Mouse (Mus musculus) right cerebral cortex, postnatal 4 days (tissue): Measurements from ENCODE around the gene Mprip.
A peak's percentile ranks its signal among the peaks of the same experiment; 100 is the strongest.
"Not testable (repeated sequence)": the region's sequence is repeated elsewhere in the genome, so short reads cannot be mapped to it uniquely, and the experiment has no call there.

ENCODE experiments used
- DNase-seq: peaks from one replicate; pipeline ENCODE4 v3.0.0-alpha.2; 2022

Mprip gene

GRCm38 (mm10) chr11:59655337-59655736, 5.8 kb upstream of the Mprip start:
- no peak for DNase-seq

- no peak for DNase-seq
Observed at GRCm38 (mm10) chr11:59656016-59656415, 5.1 kb upstream of the Mprip start.

- peak; percentile 5 for DNase-seq
Observed at GRCm38 (mm10) chr11:59661601-59662248, 620 bp downstream of the Mprip start.

GRCm38 (mm10) chr11:59662249-59662788, 1.2 kb downstream of the Mprip start:
- peak; percentile 90 for DNase-seq

GRCm38 (mm10) chr11:59662877-59663775, 2.0 kb downstream of the Mprip start:
- peak; percentile 25 for DNase-seq

GRCm38 (mm10) chr11:59663776-59664320, 2.7 kb downstream of the Mprip start:
- DNase-seq, result no peak

- DNase-seq, result peak; percentile 10
Observed at GRCm38 (mm10) chr11:59664818-59665217, 3.7 kb downstream of the Mprip start.

GRCm38 (mm10) chr11:59671049-59671693, 10.1 kb downstream of the Mprip start:
- no peak for DNase-seq

- DNase-seq, result no peak
Observed at GRCm38 (mm10) chr11:59674013-59674412, 12.9 kb downstream of the Mprip start.

- DNase-seq, result not testable (repeated sequence)
Observed at GRCm38 (mm10) chr11:59674746-59675145, 13.6 kb downstream of the Mprip start.

- DNase-seq, result no peak
Observed at GRCm38 (mm10) chr11:59677767-59678166, 16.7 kb downstream of the Mprip start.

- no peak for DNase-seq
Observed at GRCm38 (mm10) chr11:59678693-59679092, 17.6 kb downstream of the Mprip start.

GRCm38 (mm10) chr11:59680111-59680510, 19.0 kb downstream of the Mprip start:
- no peak for DNase-seq

- no peak for DNase-seq
Observed at GRCm38 (mm10) chr11:59684956-59685355, 23.9 kb downstream of the Mprip start.

- DNase-seq, result no peak
Observed at GRCm38 (mm10) chr11:59694533-59694932, 33.4 kb downstream of the Mprip start.

- DNase-seq, result no peak
Observed at GRCm38 (mm10) chr11:59695550-59695949, 34.4 kb downstream of the Mprip start.

GRCm38 (mm10) chr11:59697572-59697971, 36.5 kb downstream of the Mprip start:
- DNase-seq, result no peak

- no peak for DNase-seq
Observed at GRCm38 (mm10) chr11:59700787-59701186, 39.7 kb downstream of the Mprip start.

- no peak for DNase-seq
Observed at GRCm38 (mm10) chr11:59705113-59705512, 44.0 kb downstream of the Mprip start.

- no peak for DNase-seq
Observed at GRCm38 (mm10) chr11:59707481-59707880, 46.4 kb downstream of the Mprip start.

- DNase-seq, result peak; percentile 56
Observed at GRCm38 (mm10) chr11:59707931-59708611, 47.0 kb downstream of the Mprip start.

- no peak for DNase-seq
Observed at GRCm38 (mm10) chr11:59715424-59715840, 54.3 kb downstream of the Mprip start.
